Mouse (Mus musculus) liver, embryonic 16.5 days (tissue): Measurements from ENCODE around the gene Retsat. TPM values are rescaled to one million over a fixed set of nuclear protein-coding genes. Genes with fewer than 3 reads are reported as not detected.

Source experiments
- ATAC-seq: fragments of 200-750 bp; cut with Nextera tagmentation; 2 replicates; pipeline ENCODE4 v1.8.0; 2017; ENCODE audit warnings: low read depth, mild to moderate bottlenecking, moderate number of reproducible peaks, moderate library complexity
- H3K27ac ChIP-seq: fragments of 300-500 bp; sonication (generic); 2 replicates; pipeline ENCODE4 v1.5.1; 2014; ENCODE audit warnings: mild to moderate bottlenecking, low read length
- H3K27me3 ChIP-seq: fragments of 300-500 bp; sonication (generic); 2 replicates; pipeline ENCODE4 v1.6.1; 2014; ENCODE audit warnings: low read depth, low read length, mixed read lengths; ENCODE audit not compliant: control insufficient read depth, insufficient read depth
- H3K36me3 ChIP-seq: fragments of 300-500 bp; sonication (generic); 2 replicates; pipeline ENCODE4 v1.6.1; 2014; ENCODE audit warnings: mild to moderate bottlenecking; ENCODE audit not compliant: control insufficient read depth, insufficient read depth
- H3K4me1 ChIP-seq: fragments of 300-500 bp; sonication (generic); 2 replicates; pipeline ENCODE4 v1.6.1; 2014; ENCODE audit warnings: low read depth, low read length, mixed read lengths; ENCODE audit not compliant: control insufficient read depth
- H3K4me2 ChIP-seq: fragments of 300-500 bp; sonication (generic); 2 replicates; pipeline ENCODE4 v1.6.1; 2014; ENCODE audit warnings: low read depth, low read length, mixed read lengths
- H3K4me3 ChIP-seq: fragments of 300-500 bp; sonication (generic); 2 replicates; pipeline ENCODE4 v1.5.1; 2014; ENCODE audit warnings: low read depth, mild to moderate bottlenecking, low read length
- H3K9ac ChIP-seq: fragments of 300-500 bp; sonication (generic); 2 replicates; pipeline ENCODE4 v1.6.1; 2014; ENCODE audit warnings: low read depth, low read length
- H3K9me3 ChIP-seq: fragments of 300-500 bp; sonication (generic); replicated peaks from 2 replicates; pipeline ENCODE4 v1.6.1; 2016; ENCODE audit warnings: low read length; ENCODE audit not compliant: control insufficient read depth
- WGBS: fragments of 180-500 bp; shearing (Covaris S2); extraction: QIAGEN DNeasy Blood & Tissue Kit; methylation state at CpG from one replicate; pipeline ENCODE4 v1.1.7; 2014; ENCODE audit not compliant: insufficient replicate concordance; 5-methylcytosine and 5-hydroxymethylcytosine counted together
- polyA plus RNA-seq: library from polyadenylated mRNA; unstranded; fragments of >200 nt; fragmentation: Nextera tagmentation; extraction: Ambion mirVana; gene quantifications from 2 replicates; pipeline ENCODE4 v1.2.1, GENCODE M21; 2015

Gene Retsat
- polyA plus RNA-seq, 1 experiment from 2014 or later, result 21.5 TPM

DNA sequence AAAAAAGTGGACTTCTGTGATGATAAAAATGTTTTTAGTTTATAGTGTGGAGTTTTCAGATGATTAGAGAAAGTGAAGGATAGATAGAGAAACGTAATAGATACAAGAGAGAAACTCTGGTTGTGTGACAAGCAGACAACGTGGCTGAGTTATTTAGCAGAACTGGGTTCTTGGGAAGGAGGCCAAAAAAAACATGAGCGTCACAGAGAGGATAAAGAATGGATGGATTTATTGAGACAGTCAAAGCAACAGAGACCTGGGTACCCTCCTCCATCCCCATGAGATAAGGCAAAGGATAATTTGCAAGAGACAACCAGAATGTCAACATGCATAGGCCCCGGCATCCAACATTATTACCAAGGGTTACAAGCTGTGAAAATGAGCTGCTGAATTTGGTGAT lies 12.0 kb downstream of the Retsat start:
- peaks cover 8% of the 10 kb centered on the region for H3K4me1 ChIP-seq
- no peak overlapping the region for H3K4me3 ChIP-seq
- WGBS, result 70% methylated on average over 4 of the region's 4 CpGs
- H3K27ac ChIP-seq, result no peak overlapping the region
- no peak overlapping the region for H3K4me2 ChIP-seq
- no peaks in the 10 kb centered on the region for H3K27me3 ChIP-seq
- no peak for ATAC-seq
- no peak overlapping the region for H3K9ac ChIP-seq
- H3K36me3 ChIP-seq, result peaks cover 16% of the 10 kb centered on the region
- H3K9me3 ChIP-seq, result no peaks in the 10 kb centered on the region

- Histone ChIP-seq H3K4me2 (peak overlapping the region; percentile 82), H3K27me3 (no peaks in the 10 kb centered on the region), H3K27ac (no peak overlapping the region), H3K9ac (peak overlapping the region; percentile 80), H3K9me3 (no peaks in the 10 kb centered on the region), H3K36me3 (peaks cover 11% of the 10 kb centered on the region), H3K4me3 (peak overlapping the region; percentile 95), H3K4me1 (peaks cover 26% of the 10 kb centered on the region)
- ATAC-seq, result no peak
- WGBS, result 27% methylated on average over 2 of the region's 2 CpGs
Observed at GRCm38 (mm10) chr6:72615151-72615550, 16.9 kb downstream of the Retsat start.

GRCm38 (mm10) chr6:72615561-72616375 lies 17.5 kb downstream of the Retsat start:
- H3K27me3 ChIP-seq, result no peaks in the 10 kb centered on the region
- 0 out of 2 replicates have a peak overlapping the region, but pooled peaks have one; percentile 54 for H3K27ac ChIP-seq
- peaks cover 26% of the 10 kb centered on the region for H3K4me1 ChIP-seq
- H3K4me2 ChIP-seq, result peak overlapping the region; percentile 82
- WGBS, result 13% methylated on average over 25 of the region's 25 CpGs
- peaks cover 10% of the 10 kb centered on the region for H3K36me3 ChIP-seq
- ATAC-seq, result no peak
- H3K9me3 ChIP-seq, result no peaks in the 10 kb centered on the region
- H3K9ac ChIP-seq, result peak overlapping the region; percentile 80
- H3K4me3 ChIP-seq, result peak overlapping the region; percentile 95

- H3K27me3 ChIP-seq, result no peaks in the 10 kb centered on the region
Observed at GRCm38 (mm10) chr6:72616643-72617288, 18.5 kb downstream of the Retsat start, which contains the start of gene Tgoln1. Gene Tgoln1 (minus strand): TSS chr6:72617000.

GRCm38 (mm10) chr6:72619734-72620532 lies 21.7 kb downstream of the Retsat start:
- Histone ChIP-seq H3K36me3 (no peaks in the 10 kb centered on the region), H3K4me2 (peak overlapping the region; percentile 31), H3K4me3 (peak overlapping the region; percentile 3; the same call in 1 of the 2 replicates), H3K9me3 (no peaks in the 10 kb centered on the region), H3K9ac (no peak overlapping the region), H3K4me1 (peaks cover 21% of the 10 kb centered on the region), H3K27ac (peak overlapping the region; percentile 71), H3K27me3 (no peaks in the 10 kb centered on the region)
- WGBS, result 14% methylated on average over 12 of the region's 12 CpGs
- ATAC-seq, result no peak

More at GRCm38 (mm10) chr6:72616643-72617288, 18.5 kb downstream of the Retsat start, which contains the start of gene Tgoln1:
- peaks cover 26% of the 10 kb centered on the region for H3K4me1 ChIP-seq
- peak; percentile 97 for ATAC-seq
- peaks cover under 1% of the 10 kb centered on the region; the same call in 1 of the 2 replicates for H3K36me3 ChIP-seq
- under 1% methylated on average over 41 of the region's 41 CpGs for WGBS
- peak within 1 kb of the TSS; percentile 80 for H3K9ac ChIP-seq
- H3K4me3 ChIP-seq, result peak within 1 kb of the TSS; percentile 95
- no peaks in the 10 kb centered on the region for H3K9me3 ChIP-seq
- peak within 1 kb of the TSS; percentile 92 for H3K27ac ChIP-seq
- peak within 1 kb of the TSS; percentile 82 for H3K4me2 ChIP-seq

DNA sequence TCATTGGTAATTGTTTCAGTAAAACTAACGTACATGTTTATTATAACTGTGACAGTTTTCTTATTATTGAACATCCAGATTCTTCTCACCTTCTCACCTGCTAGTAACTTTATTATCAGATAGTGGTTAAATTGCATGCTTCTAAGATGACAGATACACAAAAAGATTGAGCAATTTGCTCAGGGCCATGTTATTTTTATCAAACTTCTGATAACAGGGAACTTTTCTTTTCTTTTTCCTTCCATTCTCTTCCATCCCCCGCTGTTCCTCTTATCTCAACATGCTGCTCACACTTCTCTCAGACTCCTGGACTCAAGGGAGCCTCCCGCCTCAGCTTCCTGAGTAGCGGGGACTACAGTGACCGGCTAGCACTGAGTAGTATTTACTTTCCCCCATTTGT lies 22.6 kb downstream of the Retsat start:
- Histone ChIP-seq H3K27me3 (no peaks in the 10 kb centered on the region), H3K9me3 (no peaks in the 10 kb centered on the region), H3K36me3 (no peaks in the 10 kb centered on the region), H3K9ac (no peak overlapping the region), H3K4me2 (no peak overlapping the region), H3K4me3 (no peak overlapping the region), H3K27ac (0 out of 2 replicates have a peak overlapping the region, but pooled peaks have one; percentile 3), H3K4me1 (peaks cover 11% of the 10 kb centered on the region)
- 33% methylated on average over 5 of the region's 5 CpGs for WGBS
- ATAC-seq, result no peak

DNA sequence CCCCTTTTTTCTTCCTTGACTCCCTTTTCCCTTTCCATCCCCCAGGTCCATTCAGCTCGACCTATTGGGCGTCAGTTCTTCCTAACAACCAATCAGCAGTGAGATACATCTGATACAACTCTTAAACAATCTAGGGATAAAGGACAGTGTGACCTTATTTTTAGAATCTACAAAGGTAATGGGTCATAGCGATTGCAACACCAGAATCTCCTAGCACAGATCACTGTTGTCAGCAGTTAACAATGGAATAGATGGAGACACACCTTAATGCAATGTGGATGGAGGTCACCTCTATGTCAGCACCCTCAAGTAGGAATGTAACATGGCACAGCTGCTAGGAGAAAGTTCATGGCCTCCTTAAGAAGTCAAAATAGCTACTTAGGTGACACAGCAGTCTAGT lies 24.6 kb downstream of the Retsat start:
- no peak overlapping the region for H3K9ac ChIP-seq
- no peak overlapping the region for H3K27ac ChIP-seq
- 55% methylated on average over 3 of the region's 3 CpGs for WGBS
- no peaks in the 10 kb centered on the region for H3K9me3 ChIP-seq
- ATAC-seq, result no peak
- H3K36me3 ChIP-seq, result no peaks in the 10 kb centered on the region
- peaks cover 5% of the 10 kb centered on the region for H3K4me1 ChIP-seq
- H3K4me2 ChIP-seq, result no peak overlapping the region
- H3K27me3 ChIP-seq, result no peaks in the 10 kb centered on the region
- H3K4me3 ChIP-seq, result no peak overlapping the region

GRCm38 (mm10) chr6:72623661-72624402 lies 25.6 kb downstream of the Retsat start:
- no peak overlapping the region for H3K27ac ChIP-seq
- 64% methylated on average over 8 of the region's 8 CpGs for WGBS

More at GRCm38 (mm10) chr6:72623661-72624402, 25.6 kb downstream of the Retsat start:
- H3K4me1 ChIP-seq, result peaks cover 5% of the 10 kb centered on the region
- H3K4me2 ChIP-seq, result no peak overlapping the region
- H3K9me3 ChIP-seq, result no peaks in the 10 kb centered on the region
- no peak for ATAC-seq
- no peak overlapping the region for H3K4me3 ChIP-seq
- H3K27me3 ChIP-seq, result no peaks in the 10 kb centered on the region
- H3K9ac ChIP-seq, result no peak overlapping the region
- no peaks in the 10 kb centered on the region for H3K36me3 ChIP-seq
